Mouse (Mus musculus): ENCODE data around the gene Dynlt1b. TPM values are rescaled to one million over a fixed set of nuclear protein-coding genes. Genes with fewer than 3 reads are reported as not detected.
A peak's percentile ranks its signal among the peaks of the same experiment; 100 is the strongest.
"Not testable (repeated sequence)": the region's sequence is repeated elsewhere in the genome, so short reads cannot be mapped to it uniquely, and the experiment has no call there.

The Dynlt1b gene
- polyA plus RNA-seq, 2 experiments: 130 to 254 TPM

DNA sequence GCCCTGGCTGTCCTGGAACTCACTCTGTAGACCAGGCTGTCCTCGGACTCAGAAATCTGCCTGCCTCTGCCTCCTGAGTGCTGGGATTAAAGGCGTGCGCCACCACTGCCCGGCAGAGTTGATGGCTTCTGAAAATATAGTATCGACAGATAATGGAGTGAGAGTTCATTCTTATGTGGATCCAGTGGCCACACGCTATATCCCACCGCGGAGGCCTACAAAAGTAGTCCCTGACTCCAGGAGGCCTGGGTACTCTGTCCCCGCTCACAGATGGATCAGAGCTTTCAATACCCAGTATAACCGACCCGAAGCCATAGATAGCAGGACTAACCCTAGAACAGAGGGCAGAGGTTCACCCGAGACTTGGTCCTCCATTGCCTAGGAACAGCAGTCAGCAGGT is 26.0 kb downstream of the Dynlt1b start:
- H3K9me3 ChIP-seq (ENCODE audit: control insufficient read depth, low read length); DNase-seq (ENCODE audit: low read depth in 3 of 3, low spot score in 3 of 3); H3K9ac ChIP-seq (replicated peaks); H3K27me3 ChIP-seq (ENCODE audit: control insufficient read depth, insufficient read depth, low read length); H3K4me1 ChIP-seq (replicated peaks; ENCODE audit: control insufficient read depth in 2 of 2, insufficient read depth in 2 of 2, low read length in 1 of 2); H3K4me3 ChIP-seq (ENCODE audit: insufficient read depth in 1 of 2, low read depth in 2 of 2, low read length in 2 of 2); H3K27ac ChIP-seq; ATAC-seq (ENCODE audit: insufficient read depth); H3K4me2 ChIP-seq (ENCODE audit: low read depth); H3K36me3 ChIP-seq (replicated peaks; ENCODE audit: control insufficient read depth, insufficient read depth, low read depth): not testable (repeated sequence)
- 82% methylated on average over 11 of the region's 12 CpGs for WGBS (ENCODE audit: insufficient replicate concordance)

DNA sequence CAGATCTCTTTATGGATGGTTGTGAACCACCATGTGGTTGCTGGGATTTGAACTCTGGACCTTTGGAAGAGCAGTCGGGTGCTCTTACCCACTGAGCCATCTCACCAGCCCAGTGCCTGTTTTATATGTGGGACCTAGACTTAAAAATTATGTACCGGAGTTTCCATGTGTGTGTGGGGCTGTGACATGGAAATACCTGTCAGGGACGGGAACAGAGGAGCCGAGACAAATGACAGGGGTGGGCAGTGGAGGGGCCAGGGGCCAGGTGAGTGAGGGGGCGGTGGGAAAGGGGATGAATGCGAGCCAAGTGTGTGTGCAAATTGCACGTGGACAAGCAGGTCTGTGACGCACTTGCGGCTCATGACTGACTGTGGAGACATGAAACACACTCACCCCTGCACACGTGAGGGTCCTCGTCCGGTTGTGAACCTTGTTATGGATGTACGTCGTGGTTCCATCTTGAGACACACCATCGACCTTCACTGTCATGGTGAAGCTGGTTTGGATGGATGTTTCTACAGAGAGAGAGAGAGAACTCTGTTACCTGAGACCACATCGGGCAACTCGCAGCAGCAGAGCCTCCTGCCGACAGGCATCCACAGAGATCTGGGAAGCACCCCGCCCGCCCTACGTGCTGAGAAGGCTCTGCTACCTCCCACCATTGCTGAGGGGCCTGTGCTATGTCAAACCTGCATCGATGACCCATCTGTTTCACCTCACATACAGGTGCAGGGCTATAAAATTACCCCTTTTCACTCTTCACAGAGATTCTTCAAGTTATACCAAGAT is 26.9 kb downstream of the Dynlt1b start:
- not testable (repeated sequence) for H3K27ac ChIP-seq; H3K36me3 ChIP-seq (replicated peaks; ENCODE audit: control insufficient read depth, insufficient read depth, low read depth); H3K4me3 ChIP-seq (ENCODE audit: insufficient read depth in 1 of 2, low read depth in 2 of 2, low read length in 2 of 2); H3K27me3 ChIP-seq (ENCODE audit: control insufficient read depth, insufficient read depth, low read length); H3K4me2 ChIP-seq (ENCODE audit: low read depth); H3K9me3 ChIP-seq (ENCODE audit: control insufficient read depth, low read length); H3K4me1 ChIP-seq (replicated peaks; ENCODE audit: control insufficient read depth in 2 of 2, insufficient read depth in 2 of 2, low read length in 1 of 2); ATAC-seq (ENCODE audit: insufficient read depth); H3K9ac ChIP-seq (replicated peaks); DNase-seq (ENCODE audit: low read depth in 3 of 3, low spot score in 3 of 3)
- 73% methylated on average over 13 of the region's 22 CpGs for WGBS (ENCODE audit: insufficient replicate concordance)

DNA sequence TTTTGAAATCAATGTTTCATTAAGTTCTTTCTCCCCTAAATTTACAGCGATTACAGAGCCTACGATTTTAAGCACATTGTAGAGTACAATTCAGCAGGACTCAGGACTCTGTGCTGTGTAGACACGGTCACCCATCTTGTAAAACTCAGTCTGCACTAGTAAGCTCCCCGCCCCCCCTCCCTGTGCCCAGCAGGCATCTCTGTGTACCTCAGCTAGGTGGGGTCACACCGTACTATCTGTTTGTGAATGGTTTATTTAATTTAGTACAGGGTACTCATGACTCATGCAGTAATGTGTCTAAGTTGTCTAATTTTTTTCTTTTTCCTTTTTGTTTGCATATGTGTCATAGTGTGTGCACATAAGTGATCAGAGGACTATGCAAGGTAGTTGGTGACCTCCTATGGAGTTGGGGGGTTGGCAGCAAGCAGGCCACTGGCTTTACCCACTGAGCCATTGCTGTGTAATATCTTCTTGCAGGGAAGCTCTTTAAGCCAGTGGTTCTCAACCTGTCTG is 31.2 kb downstream of the Dynlt1b start:
- not testable (repeated sequence) for H3K4me1 ChIP-seq (replicated peaks; ENCODE audit: control insufficient read depth in 2 of 2, insufficient read depth in 2 of 2, low read length in 1 of 2); DNase-seq (ENCODE audit: low read depth in 3 of 3, low spot score in 3 of 3); H3K36me3 ChIP-seq (replicated peaks; ENCODE audit: control insufficient read depth, insufficient read depth, low read depth); H3K27ac ChIP-seq; H3K4me3 ChIP-seq (ENCODE audit: insufficient read depth in 1 of 2, low read depth in 2 of 2, low read length in 2 of 2); H3K4me2 ChIP-seq (ENCODE audit: low read depth); H3K9ac ChIP-seq (replicated peaks); ATAC-seq (ENCODE audit: insufficient read depth); H3K27me3 ChIP-seq (ENCODE audit: control insufficient read depth, insufficient read depth, low read length); H3K9me3 ChIP-seq (ENCODE audit: control insufficient read depth, low read length)
- 81% methylated on average over 5 of the region's 5 CpGs for WGBS (ENCODE audit: insufficient replicate concordance)

DNA sequence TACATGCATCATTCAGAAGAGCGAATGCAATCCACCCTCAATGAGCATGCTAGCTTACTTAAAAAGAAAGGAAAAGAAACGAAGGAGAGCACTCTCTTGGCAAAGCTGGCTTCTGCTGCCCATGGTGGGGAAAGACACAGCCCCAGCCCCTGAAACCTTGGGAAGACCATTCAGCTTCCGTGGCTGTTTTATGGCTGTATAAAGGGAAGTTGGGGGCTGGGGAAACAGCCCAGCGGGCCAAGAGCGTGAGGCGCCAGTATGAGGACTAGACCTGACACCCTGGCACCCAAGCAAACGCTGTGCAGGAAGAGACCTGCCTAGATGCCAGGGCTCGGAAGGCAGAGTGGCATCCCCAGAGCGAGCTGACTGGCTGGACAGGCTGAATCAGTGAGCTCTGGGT is 35.8 kb downstream of the Dynlt1b start:
- H3K4me3 ChIP-seq (ENCODE audit: insufficient read depth in 1 of 2, low read depth in 2 of 2, low read length in 2 of 2): not testable (repeated sequence)

DNA sequence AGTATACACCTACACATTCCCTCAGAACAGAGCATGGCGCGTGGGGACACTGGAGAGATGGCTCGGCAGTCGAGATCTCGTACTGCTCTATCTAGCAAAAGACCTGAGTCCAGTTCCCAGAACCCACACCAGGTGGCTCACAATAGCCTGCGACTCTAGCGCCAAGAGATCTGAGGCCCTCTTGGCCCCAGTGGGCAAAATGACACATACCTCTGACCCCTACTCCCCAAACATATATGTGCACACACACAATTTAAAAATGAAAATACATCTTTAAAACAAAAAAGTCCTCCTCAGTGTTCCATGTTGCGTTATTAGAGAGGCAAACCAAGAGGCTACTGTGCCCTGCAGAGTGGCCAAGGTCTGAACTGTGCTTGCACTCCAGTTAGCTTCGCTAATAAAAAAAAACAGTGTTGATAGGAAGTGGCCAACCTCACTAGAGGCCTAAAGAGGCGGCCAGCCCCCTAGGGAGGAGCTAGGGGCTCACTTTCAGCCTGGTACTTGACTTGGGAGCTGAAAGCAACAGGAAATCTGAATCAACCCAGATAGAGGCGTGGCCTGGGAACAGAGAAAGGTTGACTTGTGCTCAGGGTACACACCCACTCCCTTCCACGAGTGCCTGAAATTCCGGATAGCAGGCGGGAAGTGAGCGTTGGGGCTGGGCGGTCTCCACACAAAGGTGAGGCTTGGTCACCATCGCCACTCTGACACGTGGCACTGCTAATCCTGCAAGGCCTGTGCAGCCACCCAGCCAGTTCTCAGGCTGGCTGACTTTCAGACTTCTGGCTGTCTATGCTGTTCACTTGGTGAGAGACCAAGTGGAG is 37.9 kb downstream of the Dynlt1b start:
- not testable (repeated sequence) for H3K36me3 ChIP-seq (replicated peaks; ENCODE audit: control insufficient read depth, insufficient read depth, low read depth); H3K9me3 ChIP-seq (ENCODE audit: control insufficient read depth, low read length); H3K4me1 ChIP-seq (replicated peaks; ENCODE audit: control insufficient read depth in 2 of 2, insufficient read depth in 2 of 2, low read length in 1 of 2); H3K27me3 ChIP-seq (ENCODE audit: control insufficient read depth, insufficient read depth, low read length); H3K4me2 ChIP-seq (ENCODE audit: low read depth); H3K9ac ChIP-seq (replicated peaks); H3K27ac ChIP-seq; DNase-seq (ENCODE audit: low read depth in 3 of 3, low spot score in 3 of 3); H3K4me3 ChIP-seq (ENCODE audit: insufficient read depth in 1 of 2, low read depth in 2 of 2, low read length in 2 of 2)
- WGBS (ENCODE audit: insufficient replicate concordance): 22% methylated on average over 16 of the region's 18 CpGs
- TF ChIP-seq CTCF (IDR thresholded peaks at IDR 0.05; ENCODE audit: low read depth): 0 out of 2 replicates have a peak, but pooled peaks have one; percentile 15
- peak; percentile 55; the same call in 1 of the 2 replicates for ATAC-seq (ENCODE audit: insufficient read depth)

More for the DNA sequence above, 35.8 kb downstream of the Dynlt1b start:
- H3K4me2 ChIP-seq (ENCODE audit: low read depth); H3K9me3 ChIP-seq (ENCODE audit: control insufficient read depth, low read length); DNase-seq (ENCODE audit: low read depth in 3 of 3, low spot score in 3 of 3); H3K9ac ChIP-seq (replicated peaks); H3K27ac ChIP-seq; H3K36me3 ChIP-seq (replicated peaks; ENCODE audit: control insufficient read depth, insufficient read depth, low read depth); H3K4me1 ChIP-seq (replicated peaks; ENCODE audit: control insufficient read depth in 2 of 2, insufficient read depth in 2 of 2, low read length in 1 of 2); H3K27me3 ChIP-seq (ENCODE audit: control insufficient read depth, insufficient read depth, low read length); ATAC-seq (ENCODE audit: insufficient read depth): not testable (repeated sequence)
- 57% methylated on average over 9 of the region's 9 CpGs for WGBS (ENCODE audit: insufficient replicate concordance)

DNA sequence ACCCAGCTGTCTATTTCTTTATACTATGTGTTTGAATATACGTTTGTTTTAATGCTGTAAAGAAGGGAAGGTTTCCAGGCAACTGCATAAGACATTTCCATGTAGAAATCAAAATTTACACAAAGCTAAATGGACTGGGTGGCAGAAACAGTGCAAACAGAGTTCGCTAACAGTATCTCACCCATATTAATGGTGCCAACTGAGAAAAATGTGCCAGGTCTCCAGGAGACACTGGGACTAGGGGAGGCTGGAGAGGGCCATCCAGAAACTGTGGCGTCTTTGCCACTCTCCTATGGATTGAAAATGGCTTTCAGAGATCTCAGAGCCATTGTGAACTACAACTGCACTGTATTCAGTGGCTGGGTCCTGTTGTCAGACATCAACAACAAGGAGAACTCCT is 40.1 kb downstream of the Dynlt1b start:
- not testable (repeated sequence) for H3K36me3 ChIP-seq (replicated peaks; ENCODE audit: control insufficient read depth, insufficient read depth, low read depth); H3K9ac ChIP-seq (replicated peaks); DNase-seq (ENCODE audit: low read depth in 3 of 3, low spot score in 3 of 3); H3K27ac ChIP-seq; H3K4me1 ChIP-seq (replicated peaks; ENCODE audit: control insufficient read depth in 2 of 2, insufficient read depth in 2 of 2, low read length in 1 of 2); H3K4me2 ChIP-seq (ENCODE audit: low read depth); H3K9me3 ChIP-seq (ENCODE audit: control insufficient read depth, low read length); H3K27me3 ChIP-seq (ENCODE audit: control insufficient read depth, insufficient read depth, low read length); ATAC-seq (ENCODE audit: insufficient read depth); H3K4me3 ChIP-seq (ENCODE audit: insufficient read depth in 1 of 2, low read depth in 2 of 2, low read length in 2 of 2)
- 89% methylated on average over 1 of the region's 3 CpGs for WGBS (ENCODE audit: insufficient replicate concordance)

DNA sequence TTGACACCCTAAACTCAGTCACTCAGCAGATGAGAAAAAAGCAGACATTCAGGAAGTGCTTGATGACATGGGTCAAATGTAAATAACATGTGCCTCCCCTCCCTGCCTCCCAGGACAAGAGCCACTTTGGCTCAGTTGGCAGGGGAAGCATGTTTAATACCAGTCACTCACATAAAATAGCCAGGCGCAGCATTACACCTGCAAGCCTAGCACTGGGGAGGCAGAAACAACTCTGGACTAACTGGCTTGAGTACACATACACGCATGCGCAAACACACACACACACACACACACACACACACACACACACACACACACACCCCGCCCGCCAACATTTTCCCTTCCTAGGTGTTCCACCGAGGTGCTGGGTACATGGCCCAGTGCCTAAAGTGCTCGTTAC is 40.8 kb downstream of the Dynlt1b start:
- not testable (repeated sequence) for H3K4me3 ChIP-seq (ENCODE audit: insufficient read depth in 1 of 2, low read depth in 2 of 2, low read length in 2 of 2); H3K4me2 ChIP-seq (ENCODE audit: low read depth); H3K36me3 ChIP-seq (replicated peaks; ENCODE audit: control insufficient read depth, insufficient read depth, low read depth); H3K27ac ChIP-seq; H3K9ac ChIP-seq (replicated peaks); H3K9me3 ChIP-seq (ENCODE audit: control insufficient read depth, low read length); H3K4me1 ChIP-seq (replicated peaks; ENCODE audit: control insufficient read depth in 2 of 2, insufficient read depth in 2 of 2, low read length in 1 of 2); H3K27me3 ChIP-seq (ENCODE audit: control insufficient read depth, insufficient read depth, low read length); DNase-seq (ENCODE audit: low read depth in 3 of 3, low spot score in 3 of 3); ATAC-seq (ENCODE audit: insufficient read depth)
- 80% methylated on average over 4 of the region's 7 CpGs for WGBS (ENCODE audit: insufficient replicate concordance)

Data from liver, embryonic 14.5 days (tissue).